Mouse (Mus musculus) kidney, embryonic 15.5 days (tissue): ENCODE results near the gene Mbd3. TPM values are rescaled to one million over a fixed set of nuclear protein-coding genes. Genes with fewer than 3 reads are reported as not detected.

Experiments used
- ATAC-seq: fragments of 200-750 bp; cut with Nextera tagmentation; replicated peaks from 2 replicates; pipeline ENCODE4 v1.8.0; 2017; ENCODE audit warnings: moderate TSS enrichment; ENCODE audit not compliant: low FRiP score
- H3K27ac ChIP-seq: fragments of 300-500 bp; sonication (generic); 2 replicates; pipeline ENCODE4 v1.5.1; 2015; ENCODE audit warnings: mild to moderate bottlenecking, inconsistent platforms
- H3K27me3 ChIP-seq: fragments of 300-500 bp; sonication (generic); 2 replicates; pipeline ENCODE4 v1.6.1; 2015; ENCODE audit warnings: inconsistent platforms
- H3K36me3 ChIP-seq: fragments of 300-500 bp; sonication (generic); 2 replicates; pipeline ENCODE4 v1.6.1; 2015; ENCODE audit warnings: inconsistent platforms
- H3K4me1 ChIP-seq: fragments of 300-500 bp; sonication (generic); 2 replicates; pipeline ENCODE4 v1.6.1; 2015; ENCODE audit warnings: inconsistent platforms
- H3K4me2 ChIP-seq: fragments of 300-500 bp; sonication (generic); 2 replicates; pipeline ENCODE4 v1.6.1; 2015; ENCODE audit warnings: moderate library complexity, mild to moderate bottlenecking, inconsistent platforms
- H3K4me3 ChIP-seq: fragments of 300-500 bp; sonication (generic); replicated peaks from 2 replicates; pipeline ENCODE4 v1.5.1; 2015; ENCODE audit warnings: mild to moderate bottlenecking, inconsistent platforms
- H3K9ac ChIP-seq: fragments of 300-500 bp; sonication (generic); 2 replicates; pipeline ENCODE4 v1.6.1; 2015; ENCODE audit warnings: mild to moderate bottlenecking, inconsistent platforms
- H3K9me3 ChIP-seq: fragments of 300-500 bp; sonication (generic); replicated peaks from 2 replicates; pipeline ENCODE4 v1.6.1; 2016; ENCODE audit warnings: inconsistent platforms
- WGBS: fragments of 180-500 bp; shearing (Covaris S2); methylation state at CpG from one replicate; pipeline ENCODE4 v1.1.7; 2015; ENCODE audit warnings: mixed read lengths; 5-methylcytosine and 5-hydroxymethylcytosine counted together
- microRNA-seq: library from miRNA; unstranded; fragments of <30 nt; microRNA quantifications from one replicate; pipeline ENCODE4, GENCODE M21; 2016
- polyA plus RNA-seq: library from polyadenylated mRNA; unstranded; fragments of >200 nt; fragmentation: Nextera tagmentation; extraction: Ambion mirVana; gene quantifications from 2 replicates; pipeline ENCODE4 v1.2.1, GENCODE M21; 2015

Mbd3 gene
- polyA plus RNA-seq, 1 experiment from 2014 or later, result 283 TPM

GRCm38 (mm10) chr10:80343425-80343895 lies 55.9 kb downstream of the Mbd3 start:
- peak overlapping the region; percentile 37 for H3K4me3 ChIP-seq
- no peaks in the 10 kb centered on the region for H3K36me3 ChIP-seq
- 0 out of 2 replicates have a peak overlapping the region, but pooled peaks have one; percentile 8 for H3K9ac ChIP-seq
- H3K27ac ChIP-seq, result peak overlapping the region; percentile 22; the same call in 1 of the 2 replicates
- peaks cover 64% of the 10 kb centered on the region for H3K4me1 ChIP-seq
- H3K9me3 ChIP-seq, result no peaks in the 10 kb centered on the region
- ATAC-seq, result peak; percentile 26
- WGBS, result 24% methylated on average over 13 of the region's 13 CpGs
- peaks cover 88% of the 10 kb centered on the region for H3K27me3 ChIP-seq
- peak overlapping the region; percentile 63 for H3K4me2 ChIP-seq

GRCm38 (mm10) chr10:80342749-80343424 lies 56.5 kb downstream of the Mbd3 start:
- H3K27me3 ChIP-seq, result peaks cover 86% of the 10 kb centered on the region
- peaks cover 59% of the 10 kb centered on the region for H3K4me1 ChIP-seq

More at GRCm38 (mm10) chr10:80342749-80343424, 56.5 kb downstream of the Mbd3 start:
- Histone ChIP-seq H3K27ac (no peak overlapping the region), H3K4me3 (peak overlapping the region; percentile 37), H3K4me2 (peak overlapping the region; percentile 63), H3K36me3 (no peaks in the 10 kb centered on the region), H3K9ac (0 out of 2 replicates have a peak overlapping the region, but pooled peaks have one; percentile 8), H3K9me3 (no peaks in the 10 kb centered on the region)
- WGBS, result 1% methylated on average over 28 of the region's 33 CpGs
- peak; percentile 68 for ATAC-seq

Small RNAs within 50 kb of the gene (microRNA-seq; reads per million reads assigned to microRNA genes)
- gene Gm22721, result not detected

Other genes starting within 250 kb of the Mbd3 start
- 95.1 and 111 TPM in 2 replicates for gene Cirbp, start 233.6 kb downstream of the Mbd3 start, polyA plus RNA-seq
- gene 1600002K03Rik, start 226.6 kb downstream of the Mbd3 start, polyA plus RNA-seq, result 11.2 and 13.2 TPM in 2 replicates
- 15.4 and 17.0 TPM in 2 replicates for gene Efna2, start 220.1 kb downstream of the Mbd3 start, polyA plus RNA-seq
- gene Mum1, start 173.1 kb downstream of the Mbd3 start, polyA plus RNA-seq, result 74.8 and 75.5 TPM in 2 replicates
- 376 and 387 TPM in 2 replicates for gene Ndufs7, start 150.4 kb downstream of the Mbd3 start, polyA plus RNA-seq
- gene Gamt, start 138.5 kb downstream of the Mbd3 start, polyA plus RNA-seq, result 34.2 and 37.0 TPM in 2 replicates
- 56.3 and 58.5 TPM in 2 replicates for gene Dazap1, start 138.1 kb downstream of the Mbd3 start, polyA plus RNA-seq
- gene Rps15, start 107.1 kb downstream of the Mbd3 start, polyA plus RNA-seq, result 1,002 and 1,019 TPM in 2 replicates
- 1.6 and 2.4 TPM in 2 replicates for gene Apc2, start 103.6 kb downstream of the Mbd3 start, polyA plus RNA-seq
- gene 2310011J03Rik, start 79.0 kb downstream of the Mbd3 start, polyA plus RNA-seq, result 49.5 and 52.7 TPM in 2 replicates
- 5.8 and 9.1 TPM in 2 replicates for gene Pcsk4, start 70.1 kb downstream of the Mbd3 start, polyA plus RNA-seq
- 8.4 and 10.5 TPM in 2 replicates for gene Reep6, start 69.6 kb downstream of the Mbd3 start, polyA plus RNA-seq
- 3.6 and 5.2 TPM in 2 replicates for gene Adamtsl5, start 51.1 kb downstream of the Mbd3 start, polyA plus RNA-seq
- gene Plk5, start 43.1 kb downstream of the Mbd3 start, polyA plus RNA-seq, result 0.67 and 0.70 TPM in 2 replicates
- 7.1 and 8.4 TPM in 2 replicates for gene Mex3d, start 11.9 kb downstream of the Mbd3 start, polyA plus RNA-seq
- 790 and 798 TPM in 2 replicates for gene Uqcr11, start 7.3 kb upstream of the Mbd3 start, polyA plus RNA-seq
- gene Tcf3, start 34.1 kb upstream of the Mbd3 start, polyA plus RNA-seq, result 130 and 138 TPM in 2 replicates
- not detected in 2 replicates for gene Onecut3, start 95.3 kb upstream of the Mbd3 start, polyA plus RNA-seq
- gene Atp8b3, start 139.6 kb upstream of the Mbd3 start, polyA plus RNA-seq, result 0.23 TPM in 2 replicates
- gene Rexo1, start 162.0 kb upstream of the Mbd3 start, polyA plus RNA-seq, result 23.9 and 29.5 TPM in 2 replicates
- 9.9 and 11.2 TPM in 2 replicates for gene Klf16, start 177.8 kb upstream of the Mbd3 start, polyA plus RNA-seq
- gene Abhd17a, start 190.8 kb upstream of the Mbd3 start, polyA plus RNA-seq, result 93.5 and 95.4 TPM in 2 replicates
- 93.5 and 107 TPM in 2 replicates for gene Scamp4, start 203.3 kb upstream of the Mbd3 start, polyA plus RNA-seq
- gene Adat3, start 203.3 kb upstream of the Mbd3 start, polyA plus RNA-seq, result 7.0 and 8.6 TPM in 2 replicates
- gene Gm49322, start 206.5 kb upstream of the Mbd3 start, polyA plus RNA-seq, result 4.5 and 5.3 TPM in 2 replicates
- gene Csnk1g2, start 223.3 kb upstream of the Mbd3 start, polyA plus RNA-seq, result 156 and 183 TPM in 2 replicates